Mouse (Mus musculus): ENCODE data around the gene Pcdh7. TPM values are rescaled to one million over a fixed set of nuclear protein-coding genes. Genes with fewer than 3 reads are reported as not detected.
A peak's percentile ranks its signal among the peaks of the same experiment; 100 is the strongest.
"Not testable (repeated sequence)": the region's sequence is repeated elsewhere in the genome, so short reads cannot be mapped to it uniquely, and the experiment has no call there.

The Pcdh7 gene
- total RNA-seq (2021) = 100 to 1,000 TPM; 143 to 159 TPM
- long read RNA-seq, experiment 1, full-length matches to known transcripts = 3 of 13 reads
- long read RNA-seq, experiment 1, partial matches to known transcripts = 7 of 13 reads
- long read RNA-seq, experiment 1, other reads (novel, unspliced or antisense) = 3 of 13 reads
- long read RNA-seq, experiment 2, partial matches to known transcripts = 2 of 3 reads
- long read RNA-seq, experiment 2, other reads (novel, unspliced or antisense) = 1 of 3 reads

GRCm38 (mm10) chr5:57717906-57718875 is at the start of gene Pcdh7:
Pcdh7 (plus strand) TSS chr5:57717967.
- peak; percentile 64 to 77 for DNase-seq (ENCODE audit: low spot score in 2 of 2)
- intact Hi-C loops (cut with DNase I) = loop anchor here (5.0 kb wide), 1 partner anchor 149 kb away; no protein-coding TSS in a partner anchor

- DNase-seq (ENCODE audit: low spot score in 2 of 2); intact Hi-C loops (cut with DNase I): not testable (repeated sequence)
Observed at GRCm38 (mm10) chr5:57676970-57677369, 40.8 kb upstream of the Pcdh7 start.

GRCm38 (mm10) chr5:57708396-57708795 is 9.4 kb upstream of the Pcdh7 start:
- no peak for DNase-seq (ENCODE audit: low spot score in 2 of 2)
- intact Hi-C loops (cut with DNase I) = loop anchor here (10.0 kb wide), 2 partner anchors 1094 to 1504 kb away; no protein-coding TSS in a partner anchor

GRCm38 (mm10) chr5:57713980-57714379 is 3.8 kb upstream of the Pcdh7 start:
- DNase-seq (ENCODE audit: low spot score in 2 of 2) = peak; percentile 28 to 39
- intact Hi-C loops (cut with DNase I) = loop anchor here (5.0 kb wide), 1 partner anchor 1023 kb away; no protein-coding TSS in a partner anchor

- peak; percentile 71 to 78 for DNase-seq (ENCODE audit: low spot score in 2 of 2)
- intact Hi-C loops (cut with DNase I) = loop anchor here (5.0 kb wide), 2 partner anchors 152 to 1022 kb away; no protein-coding TSS in a partner anchor
Observed at GRCm38 (mm10) chr5:57714621-57715523, 2.9 kb upstream of the Pcdh7 start.

- DNase-seq (ENCODE audit: low spot score in 2 of 2) = peak; percentile 88 to 89
Observed at GRCm38 (mm10) chr5:57715524-57716400, 2.0 kb upstream of the Pcdh7 start.

GRCm38 (mm10) chr5:57716421-57717237 is 1.1 kb upstream of the Pcdh7 start:
- intact Hi-C loops (cut with DNase I) = loop anchor here (5.0 kb wide), 1 partner anchor 151 kb away; no protein-coding TSS in a partner anchor
- peak; percentile 45 to 62 for DNase-seq (ENCODE audit: low spot score in 2 of 2)

More at GRCm38 (mm10) chr5:57715524-57716400, 2.0 kb upstream of the Pcdh7 start:
- intact Hi-C loops (cut with DNase I) = loop anchor here (5.0 kb wide), 1 partner anchor 152 kb away; no protein-coding TSS in a partner anchor

- intact Hi-C loops (cut with DNase I) = loop anchor here (5.0 kb wide), 1 partner anchor 150 kb away; no protein-coding TSS in a partner anchor
- DNase-seq (ENCODE audit: low spot score in 2 of 2) = peak; percentile 65 to 67
Observed at GRCm38 (mm10) chr5:57717238-57717905, 395 bp upstream of the Pcdh7 start.

GRCm38 (mm10) chr5:57718876-57719593 is 1.3 kb downstream of the Pcdh7 start:
- peak; percentile 64 to 67 for DNase-seq (ENCODE audit: low spot score in 2 of 2)
- intact Hi-C loops (cut with DNase I) = loop anchor here (5.0 kb wide), 1 partner anchor 148 kb away; no protein-coding TSS in a partner anchor

- peak; percentile 53 to 76 for DNase-seq (ENCODE audit: low spot score in 2 of 2)
- intact Hi-C loops (cut with DNase I) = loop anchor here (5.0 kb wide), 1 partner anchor 148 kb away; no protein-coding TSS in a partner anchor
Observed at GRCm38 (mm10) chr5:57719594-57720185, 1.9 kb downstream of the Pcdh7 start.

- intact Hi-C loops (cut with DNase I) = no loop called here
- no peak for DNase-seq (ENCODE audit: low spot score in 2 of 2)
Observed at GRCm38 (mm10) chr5:57720206-57720880, 2.6 kb downstream of the Pcdh7 start.

GRCm38 (mm10) chr5:57721148-57721712 is 3.5 kb downstream of the Pcdh7 start:
- peak; percentile 12 to 15 for DNase-seq (ENCODE audit: low spot score in 2 of 2)
- intact Hi-C loops (cut with DNase I) = no loop called here

GRCm38 (mm10) chr5:57721927-57722326 is 4.2 kb downstream of the Pcdh7 start:
- no peak for DNase-seq (ENCODE audit: low spot score in 2 of 2)
- intact Hi-C loops (cut with DNase I) = no loop called here

GRCm38 (mm10) chr5:57733451-57733850 is 15.7 kb downstream of the Pcdh7 start:
- DNase-seq (ENCODE audit: low spot score in 2 of 2) = no peak

GRCm38 (mm10) chr5:57735723-57736122 is 18.0 kb downstream of the Pcdh7 start:
- no peak for DNase-seq (ENCODE audit: low spot score in 2 of 2)
- intact Hi-C loops (cut with DNase I) = no loop called here

More at GRCm38 (mm10) chr5:57733451-57733850, 15.7 kb downstream of the Pcdh7 start:
- intact Hi-C loops (cut with DNase I) = no loop called here
